Mouse (Mus musculus): ENCODE data around the gene Tnfsf4. TPM values are rescaled to one million over a fixed set of nuclear protein-coding genes. Genes with fewer than 3 reads are reported as not detected.

The Tnfsf4 gene
- total RNA-seq, 2 experiments from 2014 or later: not detected

DNA sequence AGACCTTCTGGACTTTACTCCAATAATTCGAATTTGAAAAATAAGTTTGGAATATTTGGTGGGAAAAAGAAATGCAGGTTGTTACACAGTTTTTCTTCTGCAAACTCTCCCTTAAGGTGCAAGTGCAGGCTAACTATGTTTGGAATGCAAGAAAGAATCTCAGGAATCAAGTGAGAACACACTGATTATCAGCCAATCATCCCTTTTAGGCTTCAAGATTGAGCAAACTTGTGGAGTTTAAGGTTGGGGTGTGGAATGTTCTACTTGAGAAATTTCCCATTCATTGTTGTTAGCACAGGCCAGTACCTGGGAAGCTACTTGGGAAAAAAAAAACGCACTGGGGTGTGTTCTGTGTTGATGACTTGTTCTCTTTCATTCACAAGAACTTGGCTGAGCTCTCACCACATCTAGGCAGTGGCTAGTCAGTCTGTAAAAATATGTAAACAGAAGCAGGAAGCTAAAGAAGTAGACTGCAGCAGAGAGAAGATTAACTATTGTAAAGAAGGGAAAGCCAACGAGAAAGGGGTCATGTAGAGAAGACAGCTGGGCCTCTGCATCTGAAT lies 56.6 kb downstream of the Tnfsf4 start:
- intact Hi-C loops (cut with DNase I): no loop called here

DNA sequence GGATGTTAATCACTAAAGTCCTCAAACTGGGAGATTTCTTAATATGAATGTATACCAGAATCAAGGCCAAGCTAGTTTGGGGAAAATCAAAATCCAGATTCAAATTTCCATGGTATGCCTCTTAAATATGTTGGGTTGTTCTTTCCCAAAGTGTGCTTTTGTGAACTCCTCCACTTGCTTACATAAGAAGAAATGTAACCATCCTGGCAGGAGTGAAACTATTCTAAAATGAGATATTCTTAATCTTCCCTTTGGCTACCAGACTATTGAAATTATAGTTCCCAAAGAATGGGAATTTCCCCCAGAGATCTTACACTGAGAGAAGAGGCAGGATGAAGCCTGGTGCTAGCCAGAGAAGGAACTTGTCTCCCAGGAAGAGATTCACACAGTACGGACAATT lies 57.0 kb downstream of the Tnfsf4 start:
- intact Hi-C loops (cut with DNase I): no loop called here
- no peak for DNase-seq

More for the DNA sequence above, 56.6 kb downstream of the Tnfsf4 start:
- DNase-seq: no peak

GRCm38 (mm10) chr1:161463388-161464085 lies 68.3 kb downstream of the Tnfsf4 start:
- intact Hi-C loops (cut with DNase I): no loop called here
- peak; percentile 36 to 55 for DNase-seq

Other genes with a start within 250 kb of the Tnfsf4 start
- not detected for gene Tex50, start 236.1 kb upstream of the Tnfsf4 start, total RNA-seq (2021)
- 100 to 1,000 TPM; 208 to 228 TPM for gene Prdx6, start 144.2 kb upstream of the Tnfsf4 start, total RNA-seq (2021)
- under 1 TPM; 0.10 to 0.12 TPM for gene Tnfsf18, start 99.2 kb downstream of the Tnfsf4 start, total RNA-seq (2021)

Data from heart, postnatal 14 days (tissue).